Mouse (Mus musculus): ENCODE data around the gene Itgav.

DNA sequence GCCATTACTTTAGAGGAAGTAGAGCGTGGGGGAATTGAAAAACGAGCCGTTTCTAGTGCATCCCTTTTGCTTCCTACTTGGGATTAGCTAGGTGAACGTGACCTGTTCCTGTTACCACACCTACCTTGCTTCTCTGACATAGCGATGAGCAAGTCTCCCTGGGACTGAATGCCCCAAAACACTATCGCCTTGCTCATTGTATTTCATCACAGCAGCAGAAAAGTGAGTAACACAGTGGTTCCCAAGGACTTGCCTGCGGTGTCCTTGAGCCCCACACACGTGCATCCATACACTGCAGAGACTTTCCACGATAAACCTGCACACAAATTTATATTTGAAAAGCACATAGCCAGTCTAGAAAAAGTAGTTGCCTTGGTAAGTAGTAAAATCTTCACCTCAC is 49.3 kb upstream of the Itgav start:
- TF ChIP-seq CTCF (IDR thresholded peaks at IDR 0.05; ENCODE audit: low read depth) (no peak), EP300 (optimal IDR thresholded peaks at IDR 0.05) (no peak)
